Mouse (Mus musculus) forebrain, embryonic 10.5 days (tissue): Measurements from ENCODE around the gene Samd8. TPM values are rescaled to one million over a fixed set of nuclear protein-coding genes. Genes with fewer than 3 reads are reported as not detected.

Source experiments
- DNase-seq: peaks from one replicate; pipeline ENCODE4 v3.0.0-alpha.2; 2017; ENCODE audit warnings: low spot score; ENCODE audit errors: extremely low spot score
- H3K27ac ChIP-seq: fragments of 300-500 bp; sonication (generic); 2 replicates; pipeline ENCODE4 v1.5.1; 2016; ENCODE audit warnings: mild to moderate bottlenecking
- H3K27me3 ChIP-seq: fragments of 300-500 bp; sonication (generic); 2 replicates; pipeline ENCODE4 v1.6.1; 2016; ENCODE audit warnings: mild to moderate bottlenecking; ENCODE audit not compliant: poor library complexity, severe bottlenecking
- H3K36me3 ChIP-seq: fragments of 300-500 bp; sonication (generic); replicated peaks from 2 replicates; pipeline ENCODE4 v1.6.1; 2016; ENCODE audit warnings: mild to moderate bottlenecking, moderate library complexity
- H3K4me1 ChIP-seq: fragments of 300-500 bp; sonication (generic); 2 replicates; pipeline ENCODE4 v1.6.1; 2016
- H3K4me3 ChIP-seq: fragments of 300-500 bp; sonication (generic); 2 replicates; pipeline ENCODE4 v1.5.1; 2016; ENCODE audit warnings: mild to moderate bottlenecking, moderate library complexity
- H3K9me3 ChIP-seq: fragments of 300-500 bp; sonication (generic); 2 replicates; pipeline ENCODE4 v1.6.1; 2016; ENCODE audit warnings: mild to moderate bottlenecking, moderate library complexity
- WGBS: fragments of 180-500 bp; shearing (Covaris S2); methylation state at CpG from one replicate; pipeline ENCODE4 v1.1.7; 2016; 5-methylcytosine and 5-hydroxymethylcytosine counted together
- polyA plus RNA-seq: library from polyadenylated mRNA; unstranded; fragments of >200 nt; fragmentation: Nextera tagmentation; extraction: Ambion mirVana; gene quantifications from 2 replicates; pipeline ENCODE4 v1.2.1, GENCODE M21; 2016

The Samd8 gene
- polyA plus RNA-seq, 1 experiment from 2014 or later: 9.4 TPM

DNA sequence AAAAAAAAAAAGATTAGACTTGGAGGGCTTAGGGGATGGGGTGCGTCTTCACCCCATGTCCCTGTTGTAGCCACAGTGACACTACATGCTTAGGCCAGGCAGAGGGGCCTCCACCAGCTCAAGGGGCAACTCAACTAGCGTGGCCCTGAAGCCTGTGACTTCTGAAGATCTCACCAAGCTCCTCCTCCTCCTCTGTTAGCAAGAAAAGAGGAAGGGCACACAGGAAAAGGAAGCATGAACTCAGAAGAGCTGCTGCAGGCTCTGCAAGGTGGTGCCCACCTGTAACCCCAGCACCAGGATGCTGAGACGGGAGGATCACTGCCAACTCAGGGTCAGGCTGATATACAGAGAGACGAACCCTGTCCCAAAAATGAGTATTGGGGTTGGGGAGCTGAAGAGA is 61.0 kb downstream of the Samd8 start:
- Histone ChIP-seq H3K36me3 (no peaks in the 10 kb centered on the region), H3K27ac (no peak overlapping the region)
- 88% methylated on average over 4 of the region's 4 CpGs for WGBS

DNA sequence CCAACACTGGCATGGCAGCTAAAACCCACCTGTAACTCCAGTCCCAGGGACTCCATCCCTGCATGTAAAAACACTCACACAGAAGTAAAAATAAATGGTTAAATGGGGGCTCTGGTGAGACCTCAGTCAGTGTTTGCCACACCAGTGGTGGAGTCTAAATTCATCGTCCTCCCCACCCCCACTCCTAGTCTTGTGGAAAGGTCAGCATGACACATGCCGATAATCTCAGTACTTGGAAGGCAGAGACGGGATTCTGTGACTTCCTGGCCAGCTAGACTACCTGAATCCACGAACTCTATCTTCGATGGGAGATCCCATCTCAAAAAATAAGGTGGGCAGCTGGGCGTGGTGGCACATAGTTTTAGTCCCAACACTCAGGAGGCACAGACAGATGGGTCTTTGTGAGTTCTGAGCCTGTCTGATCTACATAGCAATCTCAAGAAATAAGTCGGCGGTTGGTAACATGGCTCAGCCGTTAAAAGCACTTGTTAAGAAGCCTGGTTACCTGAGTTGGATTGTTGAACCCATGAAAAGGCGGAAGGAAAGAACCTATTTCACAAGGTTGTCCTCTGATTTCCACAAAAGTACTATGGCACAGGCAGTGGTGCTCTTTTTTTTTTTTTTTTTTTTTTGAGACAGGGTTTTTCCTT is 61.5 kb downstream of the Samd8 start:
- Histone ChIP-seq H3K27me3 (no peaks in the 10 kb centered on the region), H3K9me3 (no peaks in the 10 kb centered on the region), H3K4me1 (no peaks in the 10 kb centered on the region), H3K27ac (no peak overlapping the region), H3K36me3 (no peaks in the 10 kb centered on the region), H3K4me3 (no peak overlapping the region)
- no peak for DNase-seq
- whole genome bisulfite sequencing: 88% methylated on average over 10 of the region's 10 CpGs

More for the DNA sequence above, 61.0 kb downstream of the Samd8 start:
- DNase-seq: no peak
- Histone ChIP-seq H3K4me3 (no peak overlapping the region), H3K4me1 (no peaks in the 10 kb centered on the region), H3K27me3 (no peaks in the 10 kb centered on the region), H3K9me3 (no peaks in the 10 kb centered on the region)

DNA sequence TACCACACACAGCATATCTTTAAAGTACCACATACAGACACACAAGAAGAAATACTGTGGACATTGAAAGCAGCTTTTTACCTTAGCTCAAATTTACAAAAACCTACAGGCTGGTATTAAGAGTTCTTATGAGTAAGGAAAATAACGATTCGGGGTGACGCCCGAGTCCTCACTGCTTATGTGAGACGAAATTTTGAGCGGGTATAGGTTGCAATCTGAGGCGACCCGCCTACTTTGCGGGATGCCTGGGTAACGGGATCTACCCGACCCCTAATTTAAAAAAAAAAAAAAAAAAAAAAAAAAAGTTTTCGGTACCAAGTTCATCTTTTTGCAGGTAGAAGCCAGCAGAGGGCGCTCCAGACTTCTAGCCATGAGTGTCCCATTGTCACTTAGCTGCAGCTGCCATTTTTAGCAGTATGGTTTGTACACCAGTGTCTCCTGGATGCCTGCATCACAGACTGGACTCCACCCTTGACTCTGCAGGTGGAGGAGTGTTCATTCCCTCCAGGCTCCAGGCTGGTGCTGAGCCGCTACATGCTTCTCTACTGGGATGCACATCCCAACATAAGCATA is 62.3 kb downstream of the Samd8 start:
- Histone ChIP-seq H3K9me3 (no peaks in the 10 kb centered on the region), H3K36me3 (no peaks in the 10 kb centered on the region), H3K27me3 (no peaks in the 10 kb centered on the region), H3K27ac (no peak overlapping the region), H3K4me3 (no peak overlapping the region), H3K4me1 (no peaks in the 10 kb centered on the region)
- WGBS: 24% methylated on average over 14 of the region's 14 CpGs
- peak; percentile 59 for DNase-seq

DNA sequence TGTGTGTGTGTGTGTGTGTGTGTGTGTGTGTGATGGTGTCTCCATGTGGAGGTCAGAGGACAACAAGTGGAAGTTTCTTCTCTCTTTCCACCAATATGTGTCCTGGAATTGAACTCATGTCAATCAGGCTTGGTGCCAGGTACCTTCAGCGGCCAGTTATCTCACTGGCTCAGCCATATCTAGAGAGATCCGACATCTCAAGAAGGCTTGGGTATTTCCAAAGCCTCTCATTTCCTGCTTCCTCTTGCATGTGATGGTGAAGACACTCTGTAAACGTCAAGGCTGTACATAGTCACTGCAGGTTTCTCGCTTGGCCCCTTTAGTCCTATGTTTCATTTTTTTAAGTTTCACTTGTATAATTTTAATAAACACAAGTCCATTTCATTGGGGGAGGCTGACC is 62.9 kb downstream of the Samd8 start:
- H3K9me3 ChIP-seq: no peaks in the 10 kb centered on the region

DNA sequence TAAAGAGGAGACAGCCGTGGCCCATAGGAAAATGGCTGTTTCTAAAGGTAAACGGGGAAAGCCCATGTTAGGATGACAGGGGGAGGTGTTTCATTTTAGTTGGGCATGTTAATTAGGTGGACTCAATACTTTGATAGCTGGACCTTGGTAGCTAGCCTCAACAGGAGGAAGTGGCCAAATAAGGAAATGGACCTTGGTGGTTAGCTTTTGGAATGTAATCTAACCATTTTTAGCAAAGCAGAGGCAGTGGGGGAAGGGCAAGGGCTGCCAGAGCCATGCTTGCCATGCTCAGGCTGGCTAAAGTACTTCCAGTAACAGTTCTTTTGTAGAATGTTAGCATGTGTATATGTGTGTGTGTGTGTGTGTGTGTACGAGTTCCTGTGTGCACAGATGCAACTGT is 63.5 kb downstream of the Samd8 start:
- 89% methylated on average over 3 of the region's 3 CpGs for WGBS
- H3K4me3 ChIP-seq: no peak overlapping the region
- no peaks in the 10 kb centered on the region for H3K36me3 ChIP-seq
- no peaks in the 10 kb centered on the region for H3K27me3 ChIP-seq
- no peaks in the 10 kb centered on the region for H3K4me1 ChIP-seq
- no peak overlapping the region for H3K27ac ChIP-seq
- no peaks in the 10 kb centered on the region for H3K9me3 ChIP-seq
- no peak for DNase-seq

More for the DNA sequence above, 62.9 kb downstream of the Samd8 start:
- H3K27me3 ChIP-seq: no peaks in the 10 kb centered on the region
- H3K4me1 ChIP-seq: no peaks in the 10 kb centered on the region
- no peak overlapping the region for H3K4me3 ChIP-seq
- DNase-seq: no peak
- no peak overlapping the region for H3K27ac ChIP-seq
- no peaks in the 10 kb centered on the region for H3K36me3 ChIP-seq
- 86% methylated on average over 4 of the region's 4 CpGs for WGBS

DNA sequence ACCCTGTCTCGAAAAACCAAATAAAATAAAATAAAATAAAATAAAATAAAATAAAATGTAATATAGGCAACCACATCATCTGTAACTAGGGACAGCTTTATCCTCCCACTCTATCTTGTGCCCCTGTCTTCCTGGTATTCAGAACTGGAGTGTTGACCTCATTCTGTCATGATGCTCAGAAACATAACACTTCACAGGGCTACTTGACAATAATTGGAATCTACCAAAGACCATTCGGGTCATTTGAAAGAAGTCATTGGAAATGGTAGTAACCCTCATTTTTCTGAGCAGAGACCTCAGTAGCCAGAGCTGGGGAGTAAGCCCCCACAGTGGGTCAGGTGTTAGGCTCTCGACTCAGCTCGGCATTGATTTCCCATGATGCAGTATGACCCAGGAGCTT is 64.3 kb downstream of the Samd8 start:
- no peaks in the 10 kb centered on the region for H3K27me3 ChIP-seq
- H3K36me3 ChIP-seq: no peaks in the 10 kb centered on the region
- H3K4me3 ChIP-seq: no peak overlapping the region
- DNase-seq: no peak
- H3K27ac ChIP-seq: no peak overlapping the region
- WGBS: 95% methylated on average over 4 of the region's 4 CpGs
- no peaks in the 10 kb centered on the region for H3K9me3 ChIP-seq
- H3K4me1 ChIP-seq: no peaks in the 10 kb centered on the region

DNA sequence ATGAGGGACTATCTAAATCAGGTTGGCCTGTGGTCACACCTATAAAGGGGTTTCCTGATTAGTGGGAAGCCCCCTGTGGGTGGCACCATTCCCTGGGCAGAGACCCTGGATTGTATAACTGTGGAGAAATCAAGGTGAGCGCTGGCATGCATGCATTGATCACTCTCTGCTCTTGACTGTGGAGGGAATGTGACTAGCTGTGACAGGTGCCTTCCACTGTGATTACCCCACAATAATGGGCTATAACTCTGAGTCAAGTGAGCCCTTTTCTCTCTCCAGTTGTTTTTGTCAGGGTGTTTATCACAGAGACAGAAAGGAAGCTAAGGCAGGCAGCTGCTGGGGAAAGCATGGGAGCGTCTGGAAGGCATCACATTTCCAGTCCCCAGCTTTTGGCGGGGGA is 65.9 kb downstream of the Samd8 start:
- no peaks in the 10 kb centered on the region for H3K27me3 ChIP-seq
- H3K36me3 ChIP-seq: no peaks in the 10 kb centered on the region
- no peak for DNase-seq
- no peak overlapping the region for H3K27ac ChIP-seq
- no peaks in the 10 kb centered on the region for H3K9me3 ChIP-seq
- 85% methylated on average over 3 of the region's 3 CpGs for WGBS
- H3K4me3 ChIP-seq: no peak overlapping the region
- H3K4me1 ChIP-seq: no peaks in the 10 kb centered on the region

DNA sequence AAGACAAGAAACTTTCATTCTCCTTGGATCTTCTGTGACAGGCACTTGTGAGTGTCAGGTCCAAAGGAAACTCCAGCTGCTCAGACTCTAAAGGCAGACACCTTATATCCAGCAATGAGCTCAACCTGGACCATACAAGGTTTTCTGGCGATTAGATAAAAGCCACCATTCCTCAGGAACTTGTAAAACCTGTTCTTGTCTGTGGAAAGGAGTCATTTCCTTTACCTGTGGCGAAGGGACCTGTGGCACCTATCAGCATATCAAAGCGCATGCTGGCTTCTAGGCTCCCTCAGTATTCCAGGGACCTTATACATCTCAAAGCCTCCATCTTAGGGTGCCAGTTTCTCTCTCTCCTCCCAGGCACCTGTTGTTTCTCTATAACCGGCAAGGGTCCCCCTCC is 67.1 kb downstream of the Samd8 start:
- H3K9me3 ChIP-seq: no peaks in the 10 kb centered on the region
- no peaks in the 10 kb centered on the region for H3K36me3 ChIP-seq
- no peaks in the 10 kb centered on the region for H3K4me1 ChIP-seq
- DNase-seq: no peak
- no peak overlapping the region for H3K4me3 ChIP-seq
- 45% methylated on average over 4 of the region's 4 CpGs for WGBS
- H3K27me3 ChIP-seq: no peaks in the 10 kb centered on the region
- H3K27ac ChIP-seq: no peak overlapping the region

DNA sequence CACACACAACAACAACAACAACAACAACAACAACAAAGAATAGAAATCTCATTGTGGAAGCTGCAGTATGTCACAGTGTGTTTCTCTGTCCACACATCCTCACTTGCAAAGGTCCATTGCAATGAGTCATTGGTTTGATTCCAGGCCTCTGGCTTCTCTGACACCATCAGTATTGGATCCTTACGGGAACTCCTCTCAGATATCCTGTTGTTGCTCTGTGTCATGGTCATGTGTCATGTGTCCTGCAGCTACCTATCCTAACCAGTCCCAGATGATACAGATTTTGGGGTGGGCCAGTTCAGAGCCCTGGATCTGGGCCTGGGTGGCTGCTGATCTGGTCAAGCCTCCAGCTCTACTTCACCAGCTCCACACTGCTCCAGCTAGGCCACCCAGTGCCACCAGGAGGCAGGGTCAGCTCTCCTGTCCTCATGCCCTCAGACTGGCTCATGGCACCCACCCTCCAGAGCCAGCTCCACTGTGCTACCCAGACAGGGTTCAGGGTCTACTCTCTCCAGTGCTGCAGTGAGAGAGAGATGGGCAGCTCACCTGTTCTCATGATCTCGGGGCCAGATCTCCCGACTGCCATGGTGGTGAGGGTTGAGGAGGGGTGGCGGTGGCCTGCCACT is 70.7 kb downstream of the Samd8 start:
- H3K27me3 ChIP-seq: no peaks in the 10 kb centered on the region
- no peak overlapping the region for H3K4me3 ChIP-seq
- H3K36me3 ChIP-seq: no peaks in the 10 kb centered on the region
- 92% methylated on average over 4 of the region's 4 CpGs for WGBS
- no peak for DNase-seq
- H3K9me3 ChIP-seq: no peaks in the 10 kb centered on the region
- no peak overlapping the region for H3K27ac ChIP-seq
- peaks cover 5% of the 10 kb centered on the region for H3K4me1 ChIP-seq

DNA sequence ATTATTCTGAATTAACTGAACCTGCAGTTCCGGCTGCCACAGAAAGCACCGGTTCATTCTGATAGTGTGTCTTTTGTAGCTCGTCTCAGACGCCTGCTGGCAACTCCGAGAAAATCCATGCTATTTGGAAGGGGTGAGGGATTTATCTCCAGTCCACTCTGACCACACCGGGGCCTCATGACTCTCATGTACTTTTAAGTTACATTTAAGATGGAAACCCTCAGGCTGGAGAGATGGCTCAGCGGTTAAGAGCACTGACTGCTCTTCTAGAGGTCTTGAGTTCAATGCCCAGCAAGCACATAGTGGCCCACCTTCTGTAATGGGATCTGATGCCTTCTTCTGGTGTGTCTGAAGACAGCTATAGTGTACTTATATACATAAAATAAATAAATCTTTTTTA is 72.0 kb downstream of the Samd8 start:
- Histone ChIP-seq H3K27me3 (no peaks in the 10 kb centered on the region), H3K4me3 (no peak overlapping the region), H3K4me1 (peaks cover 5% of the 10 kb centered on the region), H3K9me3 (no peaks in the 10 kb centered on the region), H3K36me3 (no peaks in the 10 kb centered on the region), H3K27ac (no peak overlapping the region)
- DNase-seq: no peak
- 73% methylated on average over 7 of the region's 7 CpGs for WGBS

DNA sequence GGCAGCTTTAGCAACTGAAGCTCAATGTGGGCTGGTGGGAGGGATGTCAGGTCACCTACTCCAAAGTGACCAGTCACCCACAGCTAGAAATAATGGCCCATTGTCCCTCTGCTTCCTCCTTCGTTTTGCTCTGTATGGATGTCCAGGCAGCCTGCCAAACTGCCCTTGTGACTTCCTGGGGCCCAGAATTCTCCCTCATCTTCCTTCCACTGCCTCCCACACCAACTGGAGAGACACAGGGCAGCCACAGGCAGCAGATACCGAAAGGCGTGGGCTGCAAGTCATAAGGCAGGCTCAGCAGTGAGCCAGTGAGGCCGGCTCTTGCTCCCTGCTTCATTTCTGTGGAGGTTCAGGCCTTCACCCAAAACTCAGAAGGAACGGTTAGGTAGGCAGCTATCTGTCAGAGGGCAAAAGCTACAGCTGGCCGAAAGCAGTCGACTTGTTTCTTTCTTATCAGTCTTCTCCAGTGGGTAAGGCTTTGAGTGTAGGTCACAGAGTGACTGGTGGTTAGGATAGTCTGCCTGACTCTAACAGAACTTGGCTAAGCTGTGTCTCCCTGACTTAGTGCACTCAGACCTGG is 72.6 kb downstream of the Samd8 start:
- Histone ChIP-seq H3K9me3 (no peaks in the 10 kb centered on the region), H3K27ac (peak overlapping the region; percentile 53; the same call in 1 of the 2 replicates)

DNA sequence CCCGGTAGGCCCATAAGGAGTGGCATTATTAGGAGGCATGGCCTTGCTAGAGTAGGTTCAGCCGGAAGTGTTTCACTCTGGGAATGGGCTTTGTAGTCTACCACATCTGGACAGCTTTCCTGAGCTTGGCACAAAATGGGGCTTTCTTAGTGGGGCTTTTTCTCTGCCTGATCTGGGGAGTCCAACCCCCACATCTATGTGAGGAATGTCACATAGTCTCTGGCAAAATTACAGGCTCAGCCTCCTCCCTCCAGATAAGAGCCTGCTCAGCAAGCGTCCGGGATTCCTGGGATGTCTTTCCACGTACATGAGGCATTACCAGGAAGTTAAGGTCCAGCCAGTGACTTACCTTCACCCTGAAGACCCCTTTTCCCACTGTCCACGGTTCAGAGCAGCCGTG is 73.6 kb downstream of the Samd8 start:
- peaks cover 5% of the 10 kb centered on the region for H3K4me1 ChIP-seq
- H3K4me3 ChIP-seq: no peak overlapping the region
- 87% methylated on average over 7 of the region's 7 CpGs for WGBS
- H3K27me3 ChIP-seq: no peaks in the 10 kb centered on the region
- H3K27ac ChIP-seq: no peak overlapping the region
- no peaks in the 10 kb centered on the region for H3K36me3 ChIP-seq
- no peaks in the 10 kb centered on the region for H3K9me3 ChIP-seq
- no peak for DNase-seq

More for the DNA sequence above, 72.6 kb downstream of the Samd8 start:
- no peaks in the 10 kb centered on the region for H3K27me3 ChIP-seq
- DNase-seq: no peak
- WGBS: 78% methylated on average over 7 of the region's 7 CpGs
- no peak overlapping the region for H3K4me3 ChIP-seq
- H3K4me1 ChIP-seq: peaks cover 5% of the 10 kb centered on the region
- no peaks in the 10 kb centered on the region for H3K36me3 ChIP-seq

DNA sequence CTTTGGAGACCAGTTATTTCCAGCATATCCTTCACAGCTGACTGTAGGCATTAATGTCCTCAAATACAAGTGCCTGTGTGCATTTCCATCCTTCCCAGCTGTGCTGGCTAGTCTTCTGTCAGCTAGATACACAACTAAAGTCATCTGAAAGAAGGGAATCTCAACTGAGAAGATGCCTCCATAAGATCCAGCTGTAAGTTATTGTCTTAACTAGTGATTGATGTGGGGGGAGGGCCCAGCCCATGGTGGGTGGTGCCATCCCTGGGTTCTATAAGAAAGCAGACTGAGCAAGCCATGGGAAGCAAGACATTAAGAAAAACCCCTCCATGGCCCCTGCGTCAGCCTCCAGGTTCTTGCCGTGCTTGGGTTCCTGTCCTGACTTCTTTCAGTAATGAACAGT is 74.6 kb downstream of the Samd8 start, which contains the start of gene Vdac2:
Gene Vdac2, plus strand, starts transcription at position 301 of the 400 bp plus-strand sequence.
- no peak within 1 kb of the TSS for H3K27ac ChIP-seq
- no peaks in the 10 kb centered on the region for H3K27me3 ChIP-seq
- H3K4me1 ChIP-seq: peaks cover 5% of the 10 kb centered on the region
- no peak for DNase-seq
- no peaks in the 10 kb centered on the region for H3K9me3 ChIP-seq
- no peak within 1 kb of the TSS for H3K4me3 ChIP-seq
- 88% methylated on average over 2 of the region's 2 CpGs for WGBS
- H3K36me3 ChIP-seq: no peaks in the 10 kb centered on the region
